Mouse (Mus musculus) E14TG2a.4 (cell line): ENCODE results near the gene Evi2a.

Experiments used
- CTCF ChIP-seq: conservative IDR thresholded peaks from 2 replicates; pipeline ENCODE4 v1.5.1; 2014; ENCODE audit warnings: low read length
- NANOG ChIP-seq: IDR thresholded peaks from 2 replicates; pipeline ENCODE4 v1.6.1; 2014; ENCODE audit warnings: borderline replicate concordance, low read length, mixed read lengths
- POU5F1 ChIP-seq: IDR thresholded peaks from 2 replicates; pipeline ENCODE4 v1.6.1; 2014; ENCODE audit warnings: low read length, borderline replicate concordance

GRCm38 (mm10) chr11:79524310-79524575, 6.2 kb downstream of the Evi2a start:
- TF ChIP-seq NANOG, result no peak
- no peak for TF ChIP-seq CTCF
- no peak for TF ChIP-seq POU5F1
